Mouse (Mus musculus): ENCODE data around the gene Nfic. TPM values are rescaled to one million over a fixed set of nuclear protein-coding genes. Genes with fewer than 3 reads are reported as not detected.
A peak's percentile ranks its signal among the peaks of the same experiment; 100 is the strongest.

Nfic gene
- polyA plus RNA-seq, 1 experiment from 2014 or later, result 8.7 TPM

DNA sequence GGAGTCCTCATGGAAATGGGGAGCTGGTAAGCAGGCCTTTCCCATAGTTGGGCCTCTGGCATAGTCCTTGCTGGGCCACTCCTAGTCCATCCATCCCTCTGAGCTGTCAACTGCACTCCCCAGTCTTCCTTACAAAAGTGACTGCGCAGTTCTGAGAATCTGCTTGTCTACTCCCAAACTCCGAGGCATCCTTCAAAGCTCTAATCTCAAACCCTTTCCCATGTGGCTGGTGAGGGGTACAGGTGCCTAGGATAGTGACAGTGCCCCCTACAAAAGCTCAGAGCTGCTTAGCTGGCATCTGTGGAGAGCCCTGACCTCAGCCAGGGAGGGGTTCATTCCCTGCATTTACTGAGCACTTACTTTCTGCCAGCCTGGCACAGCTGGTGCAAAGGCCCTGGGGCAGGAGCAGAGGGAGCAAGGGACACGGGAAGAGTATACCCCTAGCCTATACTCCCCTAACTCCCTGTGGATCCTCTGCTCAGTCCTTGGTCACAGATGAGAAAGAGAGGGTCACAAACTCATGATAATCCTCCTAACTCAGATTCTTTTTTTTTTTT lies 32.7 kb downstream of the Nfic start:
- DNase-seq (ENCODE audit: low spot score), result no peak
- H3K9me3 ChIP-seq (replicated peaks), result no peaks in the 10 kb centered on the region; the same call in 1 of the 2 replicates
- peaks cover 97% of the 10 kb centered on the region for H3K27me3 ChIP-seq (ENCODE audit: low read depth, poor library complexity, severe bottlenecking)
- H3K27ac ChIP-seq (replicated peaks), result no peak overlapping the region
- peaks cover 48% of the 10 kb centered on the region for H3K4me1 ChIP-seq
- no peaks in the 10 kb centered on the region for H3K36me3 ChIP-seq
- no peak overlapping the region for H3K4me3 ChIP-seq
- WGBS, result 84% methylated on average over 3 of the region's 3 CpGs

DNA sequence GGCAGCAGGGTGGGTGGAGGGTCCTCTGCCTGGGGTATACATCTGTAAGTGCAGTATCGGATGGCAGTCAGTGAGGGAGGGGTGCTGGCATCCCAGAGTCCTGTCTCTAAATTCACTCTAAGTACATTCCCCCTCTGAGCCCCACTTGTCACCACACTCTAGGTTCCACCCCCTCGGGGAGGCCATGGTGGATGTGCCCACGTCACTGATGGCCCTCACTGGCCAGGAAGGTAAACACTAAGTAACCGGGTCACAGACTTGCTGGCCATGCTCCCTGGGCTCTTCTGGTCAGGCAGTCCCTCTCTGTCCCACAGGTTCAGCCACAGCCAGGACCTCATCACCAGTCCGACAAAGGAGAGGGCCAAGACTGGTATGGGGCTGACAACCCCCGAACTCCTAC lies 33.2 kb downstream of the Nfic start:
- Histone ChIP-seq H3K27me3 (ENCODE audit: low read depth, poor library complexity, severe bottlenecking) (peaks cover 97% of the 10 kb centered on the region), H3K27ac (replicated peaks) (no peak overlapping the region), H3K36me3 (no peaks in the 10 kb centered on the region), H3K9me3 (replicated peaks) (no peaks in the 10 kb centered on the region; the same call in 1 of the 2 replicates), H3K4me3 (no peak overlapping the region), H3K4me1 (peaks cover 52% of the 10 kb centered on the region)
- 82% methylated on average over 6 of the region's 6 CpGs for WGBS
- DNase-seq (ENCODE audit: low spot score), result no peak

DNA sequence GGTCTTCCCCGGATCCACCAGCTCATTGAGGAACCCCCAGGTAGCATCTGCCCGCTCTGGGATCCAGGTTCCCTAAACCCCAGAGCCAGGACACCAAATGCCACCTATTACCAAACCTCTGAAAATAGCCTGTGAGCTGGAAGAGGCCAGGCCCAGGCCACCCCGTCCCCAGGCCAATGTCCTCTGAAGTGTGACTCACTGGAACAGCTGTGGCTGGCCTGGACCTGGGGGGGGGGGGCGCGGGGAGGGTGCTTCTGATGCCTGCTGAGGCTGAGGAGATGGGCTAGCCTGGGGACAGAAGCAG lies 33.7 kb downstream of the Nfic start:
- no peaks in the 10 kb centered on the region for H3K36me3 ChIP-seq
- no peak overlapping the region for H3K4me3 ChIP-seq
- peaks cover 97% of the 10 kb centered on the region for H3K27me3 ChIP-seq (ENCODE audit: low read depth, poor library complexity, severe bottlenecking)
- H3K27ac ChIP-seq (replicated peaks), result no peak overlapping the region
- WGBS, result 76% methylated on average over 5 of the region's 5 CpGs
- H3K4me1 ChIP-seq, result peaks cover 52% of the 10 kb centered on the region
- H3K9me3 ChIP-seq (replicated peaks), result no peaks in the 10 kb centered on the region; the same call in 1 of the 2 replicates
- no peak for DNase-seq (ENCODE audit: low spot score)

- DNase-seq (ENCODE audit: low spot score), result no peak
- Histone ChIP-seq H3K27me3 (ENCODE audit: low read depth, poor library complexity, severe bottlenecking) (peaks cover 92% of the 10 kb centered on the region), H3K36me3 (no peaks in the 10 kb centered on the region), H3K27ac (replicated peaks) (no peak overlapping the region), H3K9me3 (replicated peaks) (no peaks in the 10 kb centered on the region; the same call in 1 of the 2 replicates), H3K4me3 (no peak overlapping the region), H3K4me1 (peaks cover 52% of the 10 kb centered on the region)
- WGBS, result 83% methylated on average over 4 of the region's 4 CpGs
Measured at GRCm38 (mm10) chr10:81421041-81421796, 34.2 kb downstream of the Nfic start.

DNA sequence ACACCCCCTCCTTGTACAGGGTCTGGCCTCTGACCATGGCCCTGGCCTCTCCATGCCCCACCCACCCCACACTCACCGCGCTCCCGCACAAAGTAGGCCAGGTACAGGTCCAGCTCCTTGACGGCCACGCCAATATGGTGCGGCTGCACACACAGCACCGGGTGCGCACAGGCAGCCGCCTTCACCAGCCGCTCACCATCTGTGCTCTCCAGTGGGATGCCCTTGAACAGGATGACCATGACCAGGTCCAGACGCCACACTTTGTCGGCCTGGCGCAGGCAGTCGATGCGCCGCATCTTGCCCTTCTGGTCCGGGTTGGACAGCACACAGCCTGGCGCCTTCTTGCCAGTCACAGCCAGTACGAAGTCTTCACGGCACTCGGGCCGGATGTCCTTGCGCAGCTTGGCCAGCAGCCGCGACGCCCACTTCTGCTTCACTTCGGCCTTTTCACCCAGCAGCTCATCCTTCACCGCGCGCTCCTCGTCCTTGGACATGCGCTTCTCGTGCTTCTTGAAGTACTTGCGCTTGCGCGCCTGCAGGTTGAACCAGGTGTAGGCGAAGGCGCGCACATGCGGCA lies 35.2 kb downstream of the Nfic start:
- peaks cover 82% of the 10 kb centered on the region for H3K27me3 ChIP-seq (ENCODE audit: low read depth, poor library complexity, severe bottlenecking)
- no peaks in the 10 kb centered on the region; the same call in 1 of the 2 replicates for H3K9me3 ChIP-seq (replicated peaks)
- 85% methylated on average over 40 of the region's 40 CpGs for WGBS
- DNase-seq (ENCODE audit: low spot score), result no peak
- no peak overlapping the region for H3K27ac ChIP-seq (replicated peaks)
- no peak overlapping the region for H3K4me3 ChIP-seq
- peaks cover 55% of the 10 kb centered on the region for H3K4me1 ChIP-seq
- no peaks in the 10 kb centered on the region for H3K36me3 ChIP-seq

GRCm38 (mm10) chr10:81419111-81419928 lies 36.1 kb downstream of the Nfic start:
- Histone ChIP-seq H3K27me3 (ENCODE audit: low read depth, poor library complexity, severe bottlenecking) (peaks cover 73% of the 10 kb centered on the region), H3K4me1 (peaks cover 55% of the 10 kb centered on the region), H3K4me3 (no peak overlapping the region), H3K9me3 (replicated peaks) (no peaks in the 10 kb centered on the region; the same call in 1 of the 2 replicates), H3K36me3 (no peaks in the 10 kb centered on the region), H3K27ac (replicated peaks) (no peak overlapping the region)
- DNase-seq (ENCODE audit: low spot score), result no peak
- 89% methylated on average over 10 of the region's 10 CpGs for WGBS

DNA sequence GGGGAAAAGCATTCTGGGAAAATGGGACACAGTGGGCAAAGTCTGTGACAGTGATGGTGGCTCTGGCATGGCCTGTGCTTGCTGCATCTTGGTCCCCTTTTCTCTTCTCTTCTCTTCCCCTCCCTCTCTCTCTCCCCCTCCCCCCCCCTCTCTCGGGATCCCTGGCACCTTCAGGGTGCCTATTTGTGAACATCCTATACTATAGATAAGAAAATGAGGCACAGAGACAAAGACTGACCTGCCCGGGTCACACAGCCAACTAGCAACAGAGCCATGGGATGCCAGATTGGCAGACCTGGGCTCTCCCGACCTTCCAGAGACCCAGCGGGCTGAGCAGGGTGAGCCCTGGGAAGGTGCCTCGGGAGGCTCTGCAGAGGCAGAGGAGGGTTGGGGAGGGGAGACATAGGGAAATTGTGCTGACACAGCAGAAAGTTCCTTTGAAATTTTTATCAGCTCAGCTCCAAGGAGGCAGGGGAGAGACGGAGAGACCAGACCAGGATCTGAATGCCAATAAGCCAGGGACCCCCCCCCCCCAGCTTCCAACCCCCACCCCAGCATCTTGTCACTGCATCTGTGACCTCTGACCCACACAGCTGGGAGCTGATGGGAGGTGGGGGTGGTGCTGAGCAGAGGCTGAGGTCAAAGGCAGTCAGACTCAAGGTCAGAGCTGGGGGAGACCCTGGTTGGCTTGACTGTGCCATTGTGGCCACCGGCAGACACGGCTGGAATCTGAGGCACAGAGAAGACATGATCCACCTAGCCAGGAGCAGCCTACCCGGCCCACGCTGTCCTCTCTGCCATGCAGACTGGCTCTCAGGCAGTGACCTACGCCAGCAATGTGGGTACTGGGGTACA lies 37.0 kb downstream of the Nfic start:
- no peaks in the 10 kb centered on the region for H3K36me3 ChIP-seq
- DNase-seq (ENCODE audit: low spot score), result no peak
- peak overlapping the region; percentile 38; the same call in 1 of the 2 replicates for H3K27ac ChIP-seq (replicated peaks)
- H3K27me3 ChIP-seq (ENCODE audit: low read depth, poor library complexity, severe bottlenecking), result peaks cover 64% of the 10 kb centered on the region
- 48% methylated on average over 11 of the region's 11 CpGs for WGBS
- H3K4me1 ChIP-seq, result peaks cover 59% of the 10 kb centered on the region
- no peaks in the 10 kb centered on the region for H3K9me3 ChIP-seq (replicated peaks)
- no peak overlapping the region for H3K4me3 ChIP-seq

GRCm38 (mm10) chr10:81417227-81418215 lies 37.9 kb downstream of the Nfic start:
- WGBS, result 42% methylated on average over 12 of the region's 12 CpGs
- Histone ChIP-seq H3K4me3 (peak overlapping the region; percentile 59), H3K27ac (replicated peaks) (peak overlapping the region; percentile 86), H3K36me3 (no peaks in the 10 kb centered on the region), H3K4me1 (peaks cover 68% of the 10 kb centered on the region), H3K27me3 (ENCODE audit: low read depth, poor library complexity, severe bottlenecking) (peaks cover 56% of the 10 kb centered on the region), H3K9me3 (replicated peaks) (no peaks in the 10 kb centered on the region)
- no peak for DNase-seq (ENCODE audit: low spot score)

- Histone ChIP-seq H3K4me3 (peak overlapping the region; percentile 59), H3K36me3 (no peaks in the 10 kb centered on the region), H3K27ac (replicated peaks) (peak overlapping the region; percentile 86), H3K9me3 (replicated peaks) (no peaks in the 10 kb centered on the region), H3K4me1 (peaks cover 76% of the 10 kb centered on the region), H3K27me3 (ENCODE audit: low read depth, poor library complexity, severe bottlenecking) (peaks cover 48% of the 10 kb centered on the region)
- under 1% methylated on average over 16 of the region's 26 CpGs for WGBS
- DNase-seq (ENCODE audit: low spot score), result peak; percentile 77
Measured at GRCm38 (mm10) chr10:81416581-81417226, 38.7 kb downstream of the Nfic start.

DNA sequence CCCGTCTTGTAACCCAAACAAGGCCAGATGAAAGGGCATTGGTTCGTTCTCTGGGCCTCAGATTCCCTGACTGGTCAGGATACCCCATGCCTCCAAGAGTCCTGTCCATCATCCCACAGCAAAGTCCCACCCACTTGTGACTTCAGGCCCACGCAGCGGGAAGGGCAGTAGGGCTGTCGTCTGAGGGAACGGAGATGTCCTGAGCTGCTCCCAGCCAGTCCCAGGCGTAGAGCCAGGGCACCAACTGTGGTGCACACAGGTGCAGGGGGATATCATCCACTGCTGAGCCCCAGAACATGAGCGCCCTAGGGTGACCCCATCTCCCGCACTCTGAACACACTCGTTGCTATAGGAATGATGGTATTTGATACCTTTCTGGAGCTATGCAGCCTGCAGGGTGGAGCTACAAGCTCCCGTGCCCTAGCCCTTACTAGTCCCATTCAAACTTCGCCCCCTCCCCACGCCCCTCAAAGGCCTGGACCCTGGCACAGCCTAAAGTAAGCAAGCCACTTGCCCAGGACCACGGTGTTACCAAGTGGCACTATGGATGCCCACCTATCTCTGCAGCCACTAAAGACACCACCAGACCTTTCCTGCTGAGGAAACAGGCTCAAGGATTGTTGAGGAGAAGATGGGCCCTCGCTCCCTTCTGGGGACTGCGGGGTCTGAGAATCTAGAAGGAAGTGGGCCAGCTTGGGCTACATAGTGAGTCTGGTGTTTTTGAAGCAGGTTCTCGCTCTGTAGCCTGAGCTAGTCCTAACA lies 39.7 kb downstream of the Nfic start:
- peak overlapping the region; percentile 86 for H3K27ac ChIP-seq (replicated peaks)
- no peaks in the 10 kb centered on the region for H3K9me3 ChIP-seq (replicated peaks)
- H3K4me3 ChIP-seq, result no peak overlapping the region
- no peak for DNase-seq (ENCODE audit: low spot score)
- peaks cover 86% of the 10 kb centered on the region for H3K4me1 ChIP-seq
- no peaks in the 10 kb centered on the region for H3K36me3 ChIP-seq
- H3K27me3 ChIP-seq (ENCODE audit: low read depth, poor library complexity, severe bottlenecking), result peaks cover 39% of the 10 kb centered on the region
- WGBS, result 66% methylated on average over 17 of the region's 17 CpGs
